Mouse (Mus musculus) ovary, postnatal 10 days (tissue): ENCODE measurements around the gene Ttn.

Experiments used
- DNase-seq: peaks from one replicate; pipeline ENCODE4 v3.0.0; 2022; ENCODE audit warnings: low spot score

Gene Ttn

DNA sequence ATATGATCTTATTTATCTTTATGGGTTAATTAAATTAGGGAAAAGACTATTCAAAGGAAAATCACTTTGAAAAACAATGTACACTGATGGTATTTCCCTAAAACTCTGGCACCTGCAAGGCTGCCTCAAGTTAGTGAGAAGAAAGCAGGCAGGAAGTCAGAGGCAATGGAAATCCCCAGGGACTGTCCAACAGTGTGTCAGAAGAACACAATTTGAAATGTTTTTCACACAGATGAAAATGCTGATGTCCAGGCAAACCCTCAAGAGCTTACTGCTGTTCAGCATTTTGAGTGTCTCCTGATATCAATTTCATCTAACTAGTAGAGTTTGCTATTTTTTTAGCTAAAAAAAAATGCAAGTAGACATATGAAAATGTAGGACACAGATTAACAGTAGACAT lies 161.9 kb downstream of the Ttn start:
- no peak for DNase-seq

DNA sequence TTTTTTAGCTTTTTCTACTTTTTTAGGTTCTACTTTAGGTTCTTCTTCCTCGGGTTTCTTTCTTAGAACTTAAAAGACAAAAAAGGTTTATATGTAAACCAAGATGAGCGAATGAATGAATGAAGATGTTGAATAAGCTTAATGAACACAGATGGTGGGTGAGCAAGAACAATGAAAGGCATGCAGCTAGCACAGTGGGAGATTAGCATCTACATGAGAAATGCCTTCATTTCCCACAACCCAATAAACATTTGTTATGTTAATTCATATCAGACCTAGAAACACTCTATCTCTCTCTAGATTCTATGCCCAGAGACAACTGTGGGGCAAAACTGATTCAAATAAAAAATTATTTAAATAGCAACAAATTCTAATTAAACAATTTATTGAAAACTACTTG lies 164.6 kb downstream of the Ttn start:
- DNase-seq: no peak

DNA sequence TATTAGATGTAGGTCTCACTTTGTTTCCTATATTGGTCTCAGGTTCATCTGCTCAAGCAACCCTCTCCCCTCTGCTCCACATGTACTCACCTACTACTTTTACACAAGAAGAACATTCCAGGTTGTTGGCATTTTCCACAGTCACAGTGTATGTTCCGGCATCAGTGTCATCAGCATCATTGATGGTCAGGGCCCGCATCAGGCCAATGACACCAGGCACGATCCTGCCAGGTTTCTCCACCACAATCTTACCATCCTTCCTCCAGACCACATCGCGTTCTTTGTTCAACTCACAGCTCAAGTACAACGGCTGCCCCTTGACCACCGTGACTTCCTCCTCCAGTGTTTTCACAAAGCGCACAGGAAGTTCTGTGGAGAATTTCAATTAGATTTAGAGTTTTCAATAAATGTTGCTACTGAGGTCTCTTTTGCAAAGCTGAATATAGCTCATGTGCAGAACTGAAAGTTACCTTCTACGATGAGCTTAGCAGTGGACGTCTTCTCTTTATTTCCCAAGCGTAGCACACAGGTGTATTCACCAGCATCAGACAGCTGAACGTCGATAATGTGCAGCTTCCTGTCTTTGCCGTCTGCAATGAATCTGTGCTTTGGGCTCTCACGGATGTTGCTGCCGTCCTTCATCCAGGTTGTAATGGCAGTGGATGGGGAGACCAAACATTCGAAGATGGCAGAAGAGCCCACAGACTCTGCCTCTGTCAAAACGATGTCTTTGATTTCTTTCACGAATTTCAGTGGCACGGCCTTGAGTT lies 168.1 kb downstream of the Ttn start:
- DNase-seq: no peak

DNA sequence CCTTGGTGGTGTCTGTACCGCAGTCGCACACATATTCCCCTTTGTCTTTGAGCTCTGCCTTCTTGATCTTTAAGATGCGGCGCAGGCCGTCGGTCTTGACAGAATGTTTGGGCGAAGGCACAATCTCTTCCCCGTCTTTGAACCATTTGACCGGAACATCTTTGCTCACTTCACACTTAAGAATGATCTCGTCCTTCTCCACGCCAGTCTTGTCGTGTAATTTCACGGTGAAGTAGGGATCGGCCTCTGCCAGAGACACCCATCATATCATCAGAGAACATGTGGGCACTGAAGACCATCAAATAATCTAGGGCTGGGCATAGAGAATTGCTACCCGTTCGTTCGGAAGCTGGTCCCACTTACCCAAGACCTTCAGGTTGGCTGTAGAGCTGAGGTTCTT lies 171.2 kb downstream of the Ttn start:
- DNase-seq: no peak

DNA sequence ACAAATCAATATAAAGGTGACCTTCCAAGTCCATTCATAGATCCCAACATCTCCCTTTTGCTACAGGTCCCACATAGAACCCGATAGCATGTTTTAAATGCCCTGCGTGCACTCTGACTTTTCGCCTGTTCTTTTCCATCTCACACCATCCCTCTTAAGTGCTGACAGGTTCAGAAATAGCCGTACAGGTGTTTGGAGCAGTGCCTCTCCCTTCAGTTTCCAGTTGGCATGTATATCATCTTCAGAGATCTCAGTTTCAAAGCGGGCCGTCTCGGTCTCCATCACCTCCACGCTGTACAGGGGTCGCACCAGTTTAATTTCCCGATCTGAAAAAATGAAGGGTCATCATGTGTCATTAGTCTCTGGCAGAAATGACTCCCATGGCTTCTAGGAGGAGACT lies 174.0 kb downstream of the Ttn start:
- DNase-seq: no peak

DNA sequence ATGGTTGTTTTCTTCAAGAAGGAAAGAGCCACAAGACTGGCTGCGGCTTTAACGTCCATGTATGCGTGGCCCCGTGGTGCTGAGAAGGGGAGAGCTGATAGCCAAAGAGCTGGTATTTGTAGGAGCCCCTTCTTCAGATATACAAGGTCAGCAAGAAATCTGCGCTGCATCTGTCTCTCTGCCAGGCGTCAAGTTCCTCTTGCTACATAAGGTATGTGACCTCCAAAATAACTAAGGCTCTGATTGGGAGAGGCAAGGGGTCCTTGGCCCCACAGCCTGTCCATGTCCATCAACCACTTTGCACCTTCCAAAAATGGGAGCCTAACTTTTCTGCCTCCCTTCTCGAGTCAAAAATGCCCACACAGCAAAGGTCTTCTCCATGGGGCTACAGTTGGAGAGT lies 175.1 kb downstream of the Ttn start:
- DNase-seq: no peak

DNA sequence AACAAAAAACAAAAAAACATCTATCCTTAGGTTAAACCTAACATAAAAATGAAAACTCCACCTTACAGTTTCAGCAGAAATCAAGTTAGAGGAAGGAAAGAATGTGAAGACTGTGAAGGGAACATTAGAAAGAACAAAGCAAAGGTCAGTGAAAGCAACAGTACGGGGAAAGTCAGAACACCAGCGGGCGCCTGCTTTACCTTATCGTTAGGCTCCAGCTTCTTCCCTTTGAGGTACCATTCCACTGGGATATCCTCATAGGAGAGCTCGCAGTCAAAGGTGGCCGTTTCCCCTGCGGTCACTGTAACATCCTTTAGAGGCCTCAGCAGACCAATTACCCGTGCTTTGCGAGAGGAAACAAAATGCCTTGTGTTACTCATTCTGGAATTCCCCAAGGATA lies 175.5 kb downstream of the Ttn start:
- no peak for DNase-seq

DNA sequence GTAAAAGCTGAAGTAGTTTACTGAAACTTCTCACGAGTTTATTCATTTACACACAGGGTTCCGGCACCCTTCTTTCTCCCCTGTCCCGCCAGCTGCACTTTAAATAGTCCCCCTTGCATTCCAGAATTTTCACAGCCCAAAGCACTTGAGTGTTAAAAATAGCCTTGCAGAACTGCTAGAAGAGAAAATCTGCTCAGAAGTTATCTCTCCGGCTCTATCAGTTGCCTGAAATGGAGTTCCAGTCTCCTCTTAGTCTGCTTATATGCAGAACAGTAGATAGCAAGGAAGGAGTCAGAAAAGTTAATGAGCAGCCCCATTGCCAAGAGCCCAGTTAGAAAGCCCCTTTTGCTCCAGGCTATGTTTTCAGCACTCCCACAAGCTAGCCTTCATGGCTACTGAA lies 176.0 kb downstream of the Ttn start:
- DNase-seq: no peak

DNA sequence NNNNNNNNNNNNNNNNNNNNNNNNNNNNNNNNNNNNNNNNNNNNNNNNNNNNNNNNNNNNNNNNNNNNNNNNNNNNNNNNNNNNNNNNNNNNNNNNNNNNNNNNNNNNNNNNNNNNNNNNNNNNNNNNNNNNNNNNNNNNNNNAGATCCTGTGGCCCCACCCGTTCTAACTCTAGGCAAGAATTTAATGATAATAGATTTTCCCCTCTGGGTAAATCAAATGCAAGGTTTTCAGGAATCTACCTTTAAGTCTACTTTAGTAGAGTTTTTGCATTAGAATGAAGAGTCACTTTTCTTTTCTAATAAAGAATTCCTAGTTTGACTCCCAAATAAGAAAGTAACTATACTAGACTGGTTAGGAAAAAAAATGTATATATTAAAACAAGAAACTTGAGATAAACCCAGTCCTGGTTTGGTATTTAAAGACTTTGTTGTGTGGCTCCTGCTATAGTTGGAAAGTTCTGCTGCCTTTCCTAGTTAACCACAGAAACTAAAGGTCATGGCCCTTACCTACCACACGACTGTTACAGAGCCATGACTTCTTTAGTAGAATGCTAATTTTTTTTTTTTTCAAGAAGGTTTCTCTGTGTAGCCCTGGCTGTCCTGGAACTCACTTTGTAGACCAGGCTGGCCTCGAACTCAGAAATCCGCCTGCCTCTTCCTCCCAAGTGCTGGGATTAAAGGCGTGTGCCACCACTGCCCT lies 177.0 kb downstream of the Ttn start:
- no peak for DNase-seq

DNA sequence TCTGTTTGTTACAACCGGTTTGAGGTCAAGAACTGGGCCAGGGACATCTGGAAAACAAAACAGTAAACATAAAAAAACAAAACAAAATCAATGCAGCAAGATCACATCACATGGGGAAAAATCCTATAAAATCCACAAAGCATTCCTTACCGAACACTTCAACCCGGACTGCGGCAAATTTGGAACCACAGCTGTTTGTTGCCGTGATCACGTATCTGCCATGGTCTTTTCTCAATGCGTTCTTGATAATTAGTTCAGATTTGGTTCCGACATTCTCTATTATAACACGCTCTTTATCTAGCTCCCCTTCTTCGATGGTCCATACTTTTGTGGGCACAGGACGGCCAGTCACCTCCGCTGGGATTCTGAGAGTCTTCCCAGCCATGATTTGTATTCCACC lies 198.2 kb downstream of the Ttn start:
- no peak for DNase-seq

DNA sequence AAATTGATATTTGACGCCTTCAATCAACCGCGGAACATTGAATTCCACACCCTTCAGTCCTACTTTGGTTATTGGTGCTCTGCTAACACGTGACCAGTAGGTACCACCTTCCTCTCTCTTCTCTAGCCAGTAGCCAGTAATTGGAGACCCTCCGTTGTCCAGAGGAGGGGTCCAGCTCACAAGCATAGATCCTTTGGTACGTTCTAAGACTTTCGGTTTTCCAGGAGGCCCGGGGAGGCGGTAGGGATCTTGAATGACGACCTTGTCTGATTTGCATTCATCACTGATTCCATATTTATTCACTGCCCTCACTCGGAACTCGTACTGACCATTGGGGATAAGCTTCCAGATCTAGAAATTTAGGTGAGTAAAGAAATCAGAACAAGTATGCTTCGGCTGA lies 201.6 kb downstream of the Ttn start:
- DNase-seq: no peak

DNA sequence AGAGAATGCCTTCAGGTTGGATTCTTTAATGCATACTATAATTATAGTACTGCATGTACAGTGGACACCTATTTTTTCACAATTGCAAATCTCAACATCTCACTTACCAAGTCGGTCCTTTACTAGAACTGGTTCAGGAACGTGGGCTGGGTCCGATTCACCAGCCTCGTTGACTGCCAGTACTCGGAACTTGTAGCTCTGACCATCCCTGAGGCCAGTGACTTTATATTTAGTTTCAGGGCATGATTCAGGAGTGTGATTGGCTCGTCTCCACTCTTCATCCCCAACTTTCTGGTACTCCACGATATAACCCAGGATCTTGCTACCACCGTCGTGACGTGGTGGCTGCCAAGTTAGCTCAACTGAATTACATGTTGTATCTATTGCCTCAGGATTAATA lies 212.5 kb downstream of the Ttn start:
- DNase-seq: no peak

DNA sequence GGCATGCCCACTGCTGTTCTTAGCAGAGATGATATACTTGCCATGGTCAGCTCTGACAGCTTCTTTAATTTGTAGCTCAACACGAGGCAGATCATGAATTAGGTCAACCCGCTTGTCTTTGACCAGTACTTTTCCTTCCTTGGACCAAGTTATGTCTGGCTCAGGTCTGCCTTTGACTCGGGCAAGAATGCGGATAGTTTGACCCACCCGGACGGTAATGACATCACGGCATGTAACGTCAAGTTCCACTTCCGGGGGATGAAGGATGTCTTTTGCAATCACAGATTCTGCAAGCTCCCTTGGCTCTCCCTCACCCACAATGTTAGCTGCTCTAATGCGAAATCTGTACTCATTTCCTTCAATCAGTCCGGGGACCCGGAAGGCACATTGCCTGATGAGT lies 215.1 kb downstream of the Ttn start:
- no peak for DNase-seq

DNA sequence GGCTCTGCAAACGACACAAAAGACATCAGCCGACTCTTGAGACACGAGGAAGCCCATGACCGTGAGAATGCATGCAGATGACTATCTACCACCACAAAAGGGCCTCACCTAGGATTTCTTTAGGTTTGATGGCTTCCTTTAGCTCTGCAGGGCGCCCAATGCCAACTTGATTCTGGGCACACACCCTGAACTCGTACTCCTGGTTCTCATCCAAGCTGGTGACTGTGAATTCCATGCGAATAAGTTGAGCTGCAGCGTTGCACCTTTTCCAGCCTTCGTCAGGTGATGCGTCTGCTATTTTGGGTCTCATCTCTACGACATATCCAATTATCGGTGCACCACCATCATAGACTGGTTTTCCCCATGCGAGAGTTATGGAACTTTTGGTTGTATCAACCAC lies 217.8 kb downstream of the Ttn start:
- no peak for DNase-seq

DNA sequence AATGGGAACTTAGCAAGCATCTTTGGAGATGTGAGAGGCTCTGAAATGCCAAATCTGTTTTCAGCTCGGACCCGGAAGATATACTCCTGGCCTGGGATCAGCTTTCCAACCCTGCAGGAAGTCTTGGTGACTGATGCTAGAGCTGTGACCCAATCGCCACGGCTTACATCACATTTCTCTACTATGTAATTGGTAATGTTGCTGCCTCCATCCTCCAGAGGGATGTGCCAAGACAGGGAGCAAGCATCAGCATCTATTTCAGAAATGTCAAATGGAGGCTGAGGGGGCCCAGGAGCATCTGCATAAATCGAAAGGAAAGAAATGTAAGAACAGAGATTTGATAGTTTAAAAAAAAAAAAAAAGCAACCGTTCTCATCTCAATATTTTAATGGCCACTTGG lies 220.2 kb downstream of the Ttn start:
- no peak for DNase-seq

DNA sequence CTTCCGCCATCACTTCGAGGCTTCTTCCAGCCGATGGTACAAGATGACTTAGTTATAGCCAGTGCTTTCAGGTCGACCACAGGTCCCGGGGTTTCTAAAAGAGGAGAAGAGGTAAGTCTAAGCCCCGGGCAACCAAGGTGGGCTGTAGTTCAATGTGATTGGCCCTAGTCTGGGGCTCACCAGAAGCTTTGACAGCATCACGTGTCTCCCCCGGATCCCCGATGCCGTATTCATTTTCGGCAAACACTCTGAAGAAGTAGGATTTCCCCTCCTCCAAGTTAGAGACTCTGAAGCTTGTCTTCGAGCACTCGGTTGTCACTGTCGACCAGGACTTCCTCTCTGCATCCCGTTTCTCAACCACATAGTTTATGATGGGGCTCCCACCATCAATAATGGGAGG lies 225.9 kb downstream of the Ttn start:
- no peak for DNase-seq

DNA sequence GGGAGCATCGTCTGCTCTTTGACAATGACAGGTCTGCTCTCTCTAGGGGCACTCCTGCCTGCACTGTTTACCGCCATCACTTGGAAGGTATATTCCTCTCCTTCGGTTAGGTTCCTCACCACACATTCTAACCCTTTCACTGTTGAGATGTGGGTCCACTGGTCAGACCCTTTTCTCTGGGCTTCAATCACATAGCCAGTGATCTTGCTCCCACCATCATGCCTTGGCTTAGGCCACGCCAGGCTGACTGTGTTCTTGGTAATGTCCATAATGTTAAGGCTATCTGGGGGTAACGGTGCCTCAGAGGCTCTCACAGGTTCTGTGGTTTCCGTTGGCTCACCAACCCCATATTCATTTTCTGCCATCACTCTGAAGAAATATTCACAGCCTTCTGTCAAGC lies 230.4 kb downstream of the Ttn start:
- DNase-seq: no peak

DNA sequence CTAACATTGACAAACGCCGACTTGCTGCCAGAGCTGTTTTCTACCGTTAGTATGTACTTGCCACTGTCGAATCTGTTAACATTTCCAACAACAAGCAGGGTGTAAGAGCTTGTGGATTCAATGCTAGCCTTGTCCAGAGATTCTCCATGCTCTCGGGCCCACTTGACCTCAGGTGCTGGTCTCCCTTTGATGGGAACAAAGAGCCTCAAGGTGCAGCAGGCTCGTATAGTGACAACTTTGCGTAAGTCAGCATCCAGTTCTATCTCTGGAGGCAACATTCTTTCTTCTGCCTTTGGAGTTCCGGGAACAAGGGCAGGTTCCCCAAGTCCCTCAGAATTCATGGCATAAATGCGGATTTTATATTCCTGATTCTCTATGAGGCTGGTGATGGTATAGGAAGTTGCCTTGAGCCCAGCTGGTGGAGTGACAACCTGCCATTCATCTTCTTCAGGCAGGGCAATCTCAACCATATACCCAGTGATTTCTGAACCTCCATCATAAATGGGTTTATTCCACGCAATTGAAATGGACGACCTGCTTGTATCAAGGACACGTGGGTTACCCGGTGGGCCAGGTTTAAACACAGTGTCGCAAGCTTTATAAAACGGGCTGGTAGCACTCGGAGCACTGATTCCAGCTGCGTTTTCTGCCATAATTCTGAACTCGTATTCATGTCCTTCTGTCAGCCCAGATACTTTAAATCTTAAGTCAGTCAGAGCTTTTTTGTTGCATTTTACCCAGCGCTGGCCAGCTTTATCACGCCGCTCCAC lies 232.8 kb downstream of the Ttn start:
- DNase-seq: no peak

DNA sequence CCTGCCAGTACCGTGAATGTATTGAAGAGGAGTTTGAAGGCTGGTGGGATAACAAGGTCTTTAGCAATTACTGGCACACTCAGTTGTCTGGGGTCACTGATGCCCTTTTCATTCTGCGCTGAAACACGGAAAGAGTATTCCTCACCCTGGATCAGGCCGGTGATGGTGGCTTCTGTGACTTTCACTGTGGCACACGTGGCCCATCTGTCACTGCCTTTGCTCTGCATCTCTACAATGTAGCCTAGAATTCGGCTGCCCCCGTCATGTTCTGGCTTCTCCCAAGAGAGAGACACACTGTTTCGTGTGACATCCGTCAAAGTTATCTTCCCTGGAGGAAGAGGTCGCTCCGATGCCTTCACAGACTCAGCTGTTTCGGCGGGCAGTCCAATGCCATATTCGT lies 233.7 kb downstream of the Ttn start:
- no peak for DNase-seq

DNA sequence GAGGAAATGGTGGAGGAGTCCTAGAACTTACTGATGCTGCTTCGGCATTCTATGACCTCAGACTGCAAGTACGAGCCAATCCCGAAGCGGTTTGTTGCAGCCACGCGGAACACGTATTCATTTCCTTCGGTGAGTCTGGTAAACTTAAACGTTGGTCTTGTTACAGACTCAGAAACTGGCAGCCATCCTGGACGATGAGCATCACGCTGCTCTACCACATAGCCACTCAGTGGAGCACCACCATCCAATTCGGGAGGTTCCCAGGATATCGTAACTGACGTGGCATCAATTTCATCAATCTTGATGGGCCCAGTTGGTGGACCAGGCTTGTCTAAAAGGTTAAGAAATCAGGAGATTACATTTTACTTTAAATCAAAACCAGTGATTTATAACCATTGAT lies 262.7 kb downstream of the Ttn start:
- DNase-seq: no peak

DNA sequence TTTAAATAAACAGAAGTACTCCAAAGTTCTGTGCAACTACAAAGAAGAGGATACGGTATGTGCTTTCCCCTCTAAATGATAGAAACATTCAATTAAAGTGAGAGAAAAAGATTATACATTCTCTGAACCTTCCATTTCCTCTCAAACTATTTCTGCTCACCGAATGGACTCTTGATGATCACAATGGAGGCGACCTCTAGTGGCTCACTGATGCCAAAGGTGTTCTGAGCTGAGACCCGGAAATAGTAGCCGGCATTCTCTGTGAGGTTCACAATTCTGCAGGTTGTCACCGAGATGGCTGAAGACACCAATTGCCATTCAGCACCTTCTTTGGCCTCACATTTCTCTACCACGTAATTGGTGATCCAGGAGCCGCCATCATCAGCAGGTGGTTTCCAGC lies 267.4 kb downstream of the Ttn start:
- no peak for DNase-seq

DNA sequence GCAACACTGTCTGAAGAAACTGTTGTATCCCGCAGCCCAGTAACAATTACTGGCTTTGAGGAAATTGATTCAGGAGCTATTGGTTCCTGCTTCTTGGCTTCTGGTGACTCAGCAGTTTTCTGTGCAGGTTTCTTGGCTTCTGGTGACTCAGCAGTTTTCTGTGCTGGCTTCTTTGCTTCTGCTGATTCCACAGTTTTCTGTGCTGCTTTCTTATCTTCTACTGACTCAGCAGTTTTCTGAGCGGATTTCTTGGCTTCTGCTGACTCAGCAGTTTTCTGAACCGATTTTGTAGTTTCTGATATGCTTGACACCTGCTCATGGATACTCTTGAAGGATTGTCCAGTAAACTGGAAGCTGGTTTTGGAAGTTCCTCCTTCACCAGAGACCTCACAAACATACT lies 273.8 kb downstream of the Ttn start:
- no peak for DNase-seq

DNA sequence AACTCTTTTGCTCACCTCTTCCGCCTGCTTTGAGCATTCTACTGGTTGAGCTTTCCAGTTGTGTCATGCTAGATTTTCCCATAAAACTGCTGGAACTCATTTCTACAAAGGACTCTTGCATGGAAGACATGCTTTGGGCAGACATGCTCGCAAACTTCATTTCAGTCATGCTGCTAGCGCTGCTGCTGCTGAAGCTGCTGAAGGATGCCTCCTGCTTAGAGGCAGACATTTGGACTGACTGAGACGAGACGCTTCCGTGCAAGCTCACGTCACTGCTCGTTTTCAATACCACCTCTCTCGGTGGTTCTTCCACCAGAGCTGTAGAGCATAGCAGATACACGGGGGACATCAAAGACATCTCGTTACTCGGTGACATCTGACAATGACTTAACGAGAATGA lies 276.7 kb downstream of the Ttn start:
- no peak for DNase-seq
